Mouse (Mus musculus) hindbrain, embryonic 10.5 days (tissue): Measurements from ENCODE around the gene Mettl7a1. TPM values are rescaled to one million over a fixed set of nuclear protein-coding genes. Genes with fewer than 3 reads are reported as not detected.
"Not testable (repeated sequence)": the region's sequence is repeated elsewhere in the genome, so short reads cannot be mapped to it uniquely, and the experiment has no call there.

ENCODE experiments used
- DNase-seq: peaks from one replicate; pipeline ENCODE4 v3.0.0-alpha.2; 2017; ENCODE audit warnings: low spot score
- H3K27ac ChIP-seq: fragments of 300-500 bp; sonication (generic); 2 replicates; pipeline ENCODE4 v1.5.1; 2016; ENCODE audit warnings: mild to moderate bottlenecking, moderate library complexity
- H3K27me3 ChIP-seq: fragments of 300-500 bp; sonication (generic); 2 replicates; pipeline ENCODE4 v1.6.1; 2016; ENCODE audit warnings: mild to moderate bottlenecking; ENCODE audit not compliant: poor library complexity, insufficient read depth, severe bottlenecking
- H3K36me3 ChIP-seq: fragments of 300-500 bp; sonication (generic); 2 replicates; pipeline ENCODE4 v1.6.1; 2016; ENCODE audit warnings: mild to moderate bottlenecking, moderate library complexity
- H3K4me1 ChIP-seq: fragments of 300-500 bp; sonication (generic); replicated peaks from 2 replicates; pipeline ENCODE4 v1.6.1; 2016; ENCODE audit warnings: mild to moderate bottlenecking
- H3K4me3 ChIP-seq: fragments of 300-500 bp; sonication (generic); 2 replicates; pipeline ENCODE4 v1.5.1; 2016; ENCODE audit warnings: mild to moderate bottlenecking, moderate library complexity
- H3K9me3 ChIP-seq: fragments of 300-500 bp; sonication (generic); 2 replicates; pipeline ENCODE4 v1.6.1; 2016; ENCODE audit warnings: mild to moderate bottlenecking, moderate library complexity
- WGBS: fragments of 180-500 bp; shearing (Covaris S2); methylation state at CpG from one replicate; pipeline ENCODE4 v1.1.7; 2016; 5-methylcytosine and 5-hydroxymethylcytosine counted together
- polyA plus RNA-seq: library from polyadenylated mRNA; unstranded; fragments of >200 nt; fragmentation: Nextera tagmentation; extraction: Ambion mirVana; gene quantifications from 2 replicates; pipeline ENCODE4 v1.2.1, GENCODE M21; 2016

Mettl7a1 gene
- polyA plus RNA-seq, 1 experiment from 2014 or later, result 5.5 TPM

- H3K4me3 ChIP-seq, result no peak within 1 kb of the TSS
- no peaks in the 10 kb centered on the region for H3K27me3 ChIP-seq
- no peaks in the 10 kb centered on the region for H3K4me1 ChIP-seq
- DNase-seq, result no peak
- H3K27ac ChIP-seq, result no peak within 1 kb of the TSS
- WGBS, result 80% methylated on average over 7 of the region's 7 CpGs
- H3K9me3 ChIP-seq, result 0 out of 2 replicates have a peak, but pooled peaks cover 6% of the 10 kb centered on the region
- no peaks in the 10 kb centered on the region for H3K36me3 ChIP-seq
These were observed 60.3 kb downstream of the Mettl7a1 start, which contains the start of gene Higd1c for GRCm38 (mm10) chr15:100364242-100364641. Higd1c (plus strand) TSS chr15:100364542.

DNA sequence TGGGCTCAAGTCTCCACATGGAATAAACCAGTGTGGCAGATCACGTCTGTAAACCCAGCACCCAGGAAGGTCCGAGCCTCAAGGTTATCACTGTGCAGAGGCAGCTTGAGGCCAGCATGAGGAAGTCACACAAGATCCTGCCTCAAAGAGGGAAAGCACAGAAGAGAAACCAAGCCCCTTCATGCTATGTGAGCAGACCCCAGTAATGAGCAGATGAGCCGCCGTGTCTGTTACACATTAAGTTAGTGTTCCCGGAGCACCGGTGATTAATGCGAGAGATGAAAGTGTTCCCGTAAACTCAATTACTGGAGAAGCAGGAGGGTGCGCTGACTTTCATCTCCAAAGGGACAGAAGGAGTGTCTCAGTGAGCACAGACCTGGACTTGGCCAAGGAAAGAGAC is 62.0 kb downstream of the Mettl7a1 start:
- H3K4me1 ChIP-seq, DNase-seq, H3K4me3 ChIP-seq, H3K27ac ChIP-seq, H3K36me3 ChIP-seq, H3K9me3 ChIP-seq, H3K27me3 ChIP-seq: not testable (repeated sequence)
- 77% methylated on average over 9 of the region's 9 CpGs for WGBS

GRCm38 (mm10) chr15:100367119-100367518 is 63.2 kb downstream of the Mettl7a1 start:
- no peak overlapping the region for H3K4me3 ChIP-seq
- no peaks in the 10 kb centered on the region for H3K27me3 ChIP-seq
- DNase-seq, result no peak
- H3K4me1 ChIP-seq, result no peaks in the 10 kb centered on the region
- 0 out of 2 replicates have a peak, but pooled peaks cover 6% of the 10 kb centered on the region for H3K9me3 ChIP-seq
- no peak overlapping the region for H3K27ac ChIP-seq
- no peaks in the 10 kb centered on the region for H3K36me3 ChIP-seq
- WGBS, result 89% methylated on average over 7 of the region's 7 CpGs

- Histone ChIP-seq H3K27ac (no peak overlapping the region), H3K4me1 (0 out of 2 replicates have a peak, but pooled peaks cover under 1% of the 10 kb centered on the region), H3K9me3 (no peaks in the 10 kb centered on the region), H3K27me3 (no peaks in the 10 kb centered on the region), H3K4me3 (no peak overlapping the region), H3K36me3 (no peaks in the 10 kb centered on the region)
- peak; percentile 59 for DNase-seq
- 39% methylated on average over 5 of the region's 5 CpGs for WGBS
These were observed 71.1 kb downstream of the Mettl7a1 start for GRCm38 (mm10) chr15:100375066-100375465.

DNA sequence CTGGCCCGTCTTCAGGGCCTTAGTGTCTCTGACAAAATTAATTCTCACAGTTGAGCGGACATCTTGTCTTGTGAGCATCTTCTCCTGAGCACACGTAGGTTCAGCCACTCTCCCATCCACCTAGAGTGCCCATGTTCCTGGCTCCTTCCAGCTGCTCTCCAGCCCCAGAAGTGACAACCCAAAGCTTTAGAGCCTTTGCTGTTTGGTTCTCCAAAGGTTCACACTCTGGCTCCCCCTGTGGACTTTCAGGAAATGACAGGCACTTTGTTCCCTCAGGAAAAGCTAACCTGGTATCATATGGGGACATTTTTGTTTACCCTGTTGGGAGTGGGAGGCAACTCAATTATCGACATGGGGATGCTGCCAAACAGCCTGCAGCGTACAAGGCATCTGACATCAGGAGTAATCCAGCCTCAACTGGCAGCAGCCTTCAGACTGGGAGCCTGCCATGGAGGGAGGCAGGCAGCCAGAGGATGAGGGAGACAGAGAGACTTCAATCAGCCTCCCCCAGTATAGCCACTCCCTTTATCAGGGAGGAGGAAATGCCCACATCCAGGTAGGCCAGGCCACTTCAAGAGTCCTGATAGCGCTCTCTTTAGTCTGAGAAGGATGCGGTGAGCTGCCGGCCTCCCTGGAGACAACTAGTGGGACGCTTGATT is 74.0 kb downstream of the Mettl7a1 start:
- not testable (repeated sequence) for H3K4me3 ChIP-seq, H3K9me3 ChIP-seq, H3K36me3 ChIP-seq, DNase-seq, H3K27me3 ChIP-seq, H3K27ac ChIP-seq, H3K4me1 ChIP-seq
- 34% methylated on average over 4 of the region's 9 CpGs for WGBS

Other genes starting within 250 kb of the Mettl7a1 start
- gene Atf1, start 76.3 kb upstream of the Mettl7a1 start, polyA plus RNA-seq, result 22.9 and 34.4 TPM in 2 replicates
- gene Tmprss12, start 23.3 kb upstream of the Mettl7a1 start, polyA plus RNA-seq, result not detected in 2 replicates
- not detected in 2 replicates for gene Mettl7a3, start 30.8 kb downstream of the Mettl7a1 start, polyA plus RNA-seq
- gene Methig1, start 49.0 kb downstream of the Mettl7a1 start, polyA plus RNA-seq, result 0.21 TPM in 1 of 2 replicates, not detected in the other
- gene Mettl7a2, start 49.1 kb downstream of the Mettl7a1 start, polyA plus RNA-seq, result not detected in 2 replicates
- 0.47 TPM in 1 of 2 replicates, not detected in the other for gene Higd1c, start 60.4 kb downstream of the Mettl7a1 start, polyA plus RNA-seq
- not detected in 2 replicates for gene Gm5475, start 118.0 kb downstream of the Mettl7a1 start, polyA plus RNA-seq
- 25.1 and 26.2 TPM in 2 replicates for gene Slc11a2, start 120.9 kb downstream of the Mettl7a1 start, polyA plus RNA-seq
- gene Letmd1, start 164.9 kb downstream of the Mettl7a1 start, polyA plus RNA-seq, result 38.0 and 41.2 TPM in 2 replicates
- gene Csrnp2, start 191.3 kb downstream of the Mettl7a1 start, polyA plus RNA-seq, result 20.9 and 26.2 TPM in 2 replicates
- gene Tfcp2, start 247.9 kb downstream of the Mettl7a1 start, polyA plus RNA-seq, result 34.6 and 36.9 TPM in 2 replicates